Mouse (Mus musculus): ENCODE data around the gene Ppp1r37. TPM values are rescaled to one million over a fixed set of nuclear protein-coding genes. Genes with fewer than 3 reads are reported as not detected.
"Not testable (repeated sequence)": the region's sequence is repeated elsewhere in the genome, so short reads cannot be mapped to it uniquely, and the experiment has no call there.

Gene Ppp1r37
- total RNA-seq, 2 experiments from 2014 or later: 34.8 to 41.4 TPM

DNA sequence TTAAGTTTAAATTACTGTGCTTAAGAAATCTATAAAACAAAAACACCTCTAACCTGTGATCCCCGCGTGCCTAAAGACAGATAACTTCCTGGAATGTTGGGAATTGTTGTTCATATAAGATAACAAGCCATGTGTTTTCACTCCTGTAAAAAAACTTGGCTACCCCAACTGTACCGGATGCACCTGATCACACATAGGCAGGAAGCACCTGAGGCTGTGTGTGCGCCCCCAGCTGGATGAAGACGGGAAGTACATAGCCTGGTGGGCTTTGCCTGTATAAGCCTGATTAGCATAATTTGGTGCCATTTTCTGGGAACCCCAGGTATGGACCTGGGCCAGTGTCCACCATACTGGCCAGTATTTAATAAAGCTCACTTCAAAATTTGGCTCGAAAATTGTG lies 19.3 kb downstream of the Ppp1r37 start:
- no peak for DNase-seq
- intact Hi-C loops (cut with DNase I): no loop called here

DNA sequence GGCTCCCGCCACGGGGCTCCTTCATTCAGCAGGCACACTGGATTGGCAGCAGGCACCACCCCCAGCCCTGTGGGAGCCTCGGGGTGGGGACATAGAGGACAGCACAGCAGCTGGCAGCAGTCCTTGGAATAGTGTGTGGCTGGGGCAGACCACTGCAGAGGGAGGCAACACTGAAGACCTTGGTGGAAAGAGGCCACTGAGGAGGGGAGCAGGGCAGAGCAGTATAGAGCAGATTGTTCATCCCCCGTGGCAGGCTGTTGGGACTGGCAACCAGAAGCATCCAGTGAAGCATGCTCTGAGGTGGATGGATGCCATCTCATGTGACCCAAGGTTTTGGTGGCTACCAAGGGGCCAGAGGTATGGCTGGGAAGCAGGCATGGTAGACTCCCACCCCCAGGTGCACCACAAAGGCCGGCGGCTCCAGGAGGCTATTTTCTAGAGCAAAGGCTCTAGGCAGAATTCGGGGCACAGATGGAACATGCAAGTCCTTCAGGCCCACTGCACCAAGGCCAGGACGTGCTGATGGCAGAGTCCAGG lies 20.7 kb downstream of the Ppp1r37 start:
- DNase-seq: no peak
- intact Hi-C loops (cut with DNase I): no loop called here

DNA sequence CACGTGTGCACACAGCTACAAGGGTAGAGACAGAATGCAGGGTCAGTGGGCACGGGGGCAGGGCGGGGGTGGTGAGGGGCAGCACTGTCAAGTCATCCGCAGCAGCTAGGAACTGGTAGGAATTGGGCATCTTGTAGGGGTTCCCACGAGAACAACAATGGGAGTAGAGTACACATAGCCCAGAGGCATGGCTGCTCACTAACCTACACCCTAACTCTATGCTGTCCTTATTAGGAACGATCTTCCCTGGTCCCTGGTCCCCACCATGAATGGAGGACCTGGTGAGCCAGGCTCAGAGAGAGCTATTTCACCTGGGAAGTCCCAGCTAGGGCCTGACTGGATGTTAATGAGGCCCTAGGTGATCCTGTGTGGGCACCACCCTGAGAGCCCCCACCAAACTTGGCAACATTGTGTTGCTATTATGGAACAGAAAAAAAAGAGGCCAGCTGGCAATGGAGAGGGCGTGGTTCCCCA lies 21.2 kb downstream of the Ppp1r37 start:
- no peak for DNase-seq
- intact Hi-C loops (cut with DNase I): no loop called here

GRCm38 (mm10) chr7:19540771-19541566 lies 21.9 kb downstream of the Ppp1r37 start:
- intact Hi-C loops (cut with DNase I): no loop called here
- DNase-seq: no peak

- DNase-seq: no peak
- intact Hi-C loops (cut with DNase I): no loop called here
Observed at GRCm38 (mm10) chr7:19534676-19535075, 28.2 kb downstream of the Ppp1r37 start.

GRCm38 (mm10) chr7:19532240-19532639 lies 30.6 kb downstream of the Ppp1r37 start:
- DNase-seq: no peak
- intact Hi-C loops (cut with DNase I): no loop called here

DNA sequence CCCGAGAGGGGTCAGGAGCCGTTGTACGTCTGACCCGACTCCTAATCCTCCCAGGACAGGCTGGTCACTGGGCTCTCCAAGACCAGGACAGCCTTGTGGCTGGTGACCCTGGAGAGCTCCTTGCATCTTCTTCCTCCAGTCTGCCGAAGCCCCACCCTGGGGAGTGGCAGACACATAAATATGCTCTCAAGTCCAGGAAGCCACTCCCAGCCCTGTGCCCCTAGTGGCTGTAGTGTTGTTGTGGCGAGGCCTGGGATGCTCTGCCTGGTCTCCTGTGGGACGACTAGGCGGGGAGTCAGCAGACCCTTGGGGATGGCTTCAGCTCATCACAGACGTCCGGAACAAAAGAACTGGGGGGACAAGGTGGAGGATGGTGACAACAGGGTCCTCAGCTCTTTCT lies 31.8 kb downstream of the Ppp1r37 start:
- intact Hi-C loops (cut with DNase I): no loop called here
- DNase-seq: no peak

GRCm38 (mm10) chr7:19525105-19525481 lies 37.8 kb downstream of the Ppp1r37 start:
- intact Hi-C loops (cut with DNase I): no loop called here
- DNase-seq: no peak

DNA sequence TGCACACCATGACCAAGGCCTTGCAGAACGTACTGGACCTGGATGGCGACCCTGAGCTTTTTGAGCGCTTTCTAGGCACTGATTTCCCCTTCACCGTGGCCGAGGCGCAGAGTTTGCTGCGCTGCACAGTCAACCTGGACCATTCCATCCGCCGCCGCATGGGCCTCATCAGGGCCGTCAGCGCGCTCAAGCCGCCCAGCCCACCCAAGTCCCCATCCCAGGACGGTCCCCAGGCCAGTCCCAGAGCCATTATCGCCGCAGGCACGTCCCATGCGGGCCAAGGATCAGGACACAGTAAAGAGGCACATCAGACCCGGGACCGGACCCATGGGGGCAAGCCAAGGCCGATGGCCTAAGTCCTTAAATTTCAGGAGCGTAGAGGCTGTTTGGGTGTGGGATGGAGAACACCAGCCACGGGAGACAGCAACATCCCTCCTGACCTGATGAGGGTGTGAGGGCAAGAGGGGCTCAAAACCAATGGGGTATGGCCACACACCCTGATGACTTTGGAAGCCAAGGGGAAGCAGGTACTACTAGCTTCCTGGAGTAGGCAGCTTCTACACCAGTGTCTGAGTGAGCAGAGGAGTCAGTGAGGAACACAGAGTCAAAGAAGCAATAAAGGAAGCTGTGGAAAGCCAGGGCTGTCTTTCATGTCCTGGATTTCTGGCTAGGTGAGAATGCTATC lies 38.3 kb downstream of the Ppp1r37 start:
- intact Hi-C loops (cut with DNase I): loop anchor here (5.0 kb wide), 1 partner anchor 48 kb away; no protein-coding TSS in a partner anchor
- DNase-seq: no peak

DNA sequence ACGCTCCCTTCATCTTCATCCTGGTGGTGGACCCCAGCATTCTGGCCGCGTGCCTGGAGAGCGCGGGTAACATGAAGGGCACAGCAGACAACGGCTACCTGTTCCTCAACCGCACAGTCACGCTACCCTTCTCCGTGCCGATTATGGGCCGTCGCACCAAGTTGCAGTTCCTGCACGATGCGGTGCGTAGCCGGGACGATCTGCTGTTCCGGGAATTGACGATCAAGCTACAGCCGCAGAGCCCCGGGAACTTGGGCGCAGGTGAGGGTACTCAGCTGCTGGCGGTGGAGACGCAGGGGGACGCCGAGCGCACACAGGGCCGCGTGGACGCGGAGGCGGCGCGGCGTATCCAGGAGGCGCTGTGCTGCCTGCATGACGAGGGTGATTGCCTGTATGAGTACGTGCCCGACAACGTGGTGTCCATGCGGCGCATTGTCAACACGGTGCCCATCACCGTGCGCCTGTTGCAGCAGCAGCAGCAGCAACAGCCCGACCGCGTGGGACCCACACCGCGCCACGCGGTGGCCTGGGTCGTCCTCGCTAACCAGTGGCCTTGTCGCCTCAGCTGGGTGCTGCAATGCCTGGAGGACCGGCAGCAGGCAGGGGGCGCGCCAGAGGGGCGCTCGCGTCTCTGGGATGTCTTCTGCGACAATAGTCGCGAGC lies 39.0 kb downstream of the Ppp1r37 start:
- intact Hi-C loops (cut with DNase I): loop anchor here (5.0 kb wide), 1 partner anchor 48 kb away; no protein-coding TSS in a partner anchor

DNA sequence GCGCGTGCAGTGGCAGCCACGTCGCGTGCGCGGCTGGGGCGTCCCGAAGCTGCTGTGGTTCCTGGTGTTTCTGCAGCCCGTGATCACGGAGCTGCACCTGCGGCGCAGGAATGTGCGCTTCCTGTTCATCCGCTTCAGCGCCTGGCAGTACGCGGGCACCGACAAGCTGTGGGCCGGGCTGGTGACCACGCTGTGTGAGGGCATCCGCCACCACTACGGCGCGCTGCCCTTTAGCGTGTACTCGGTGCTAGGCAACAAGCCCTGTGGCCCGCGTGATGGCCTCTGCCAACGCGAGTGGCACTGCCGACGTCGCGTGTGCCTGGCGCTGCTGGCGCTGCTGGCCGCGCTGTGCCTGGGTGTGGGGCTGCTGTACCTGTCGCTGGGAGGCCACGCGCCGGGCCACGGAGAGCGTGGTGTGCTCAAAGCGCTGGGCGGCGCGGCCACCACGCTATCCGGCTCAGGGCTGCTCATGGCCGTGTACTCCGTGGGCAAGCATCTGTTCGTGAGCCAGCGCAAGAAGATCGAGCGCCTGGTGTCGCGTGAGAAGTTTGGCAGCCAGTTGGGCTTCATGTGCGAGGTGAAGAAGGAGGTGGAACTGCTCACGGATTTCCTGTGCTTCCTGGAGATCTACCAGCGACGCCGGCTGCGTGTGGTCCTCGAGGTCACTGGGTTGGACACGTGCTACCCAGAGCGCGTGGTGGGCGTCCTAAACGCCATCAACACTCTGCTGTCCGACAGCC lies 39.7 kb downstream of the Ppp1r37 start:
- DNase-seq: no peak
- intact Hi-C loops (cut with DNase I): loop anchor here (5.0 kb wide), 1 partner anchor 49 kb away; no protein-coding TSS in a partner anchor

More for the DNA sequence above, 39.0 kb downstream of the Ppp1r37 start:
- DNase-seq: peak; percentile 29 to 40

DNA sequence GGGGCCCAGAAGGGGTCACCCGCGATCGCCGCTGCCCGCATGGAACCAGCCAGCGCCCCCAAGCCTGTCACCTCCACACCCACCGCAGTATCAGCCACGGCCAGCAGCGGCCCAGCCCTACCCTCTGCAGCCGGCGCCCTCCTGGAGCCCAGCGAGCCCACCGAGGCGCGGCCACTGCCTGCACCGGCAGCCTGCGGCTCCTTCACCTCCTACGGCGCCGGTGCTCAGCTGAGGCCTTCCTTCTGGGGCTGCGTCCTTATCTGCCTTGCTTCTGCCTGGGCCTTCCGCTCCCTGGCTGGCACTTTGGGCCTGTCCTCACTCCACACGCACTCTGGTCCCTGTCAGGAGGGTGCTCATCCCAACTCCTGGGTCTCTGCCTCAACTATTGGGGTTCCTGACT lies 42.8 kb downstream of the Ppp1r37 start:
- no peak for DNase-seq
- intact Hi-C loops (cut with DNase I): loop anchor here (5.0 kb wide), 1 partner anchor 52 kb away; no protein-coding TSS in a partner anchor

- intact Hi-C loops (cut with DNase I): loop anchor here (5.0 kb wide), 2 partner anchors 76 to 111 kb away; no protein-coding TSS in a partner anchor
- DNase-seq: no peak
Observed at GRCm38 (mm10) chr7:19517652-19518365, 45.1 kb downstream of the Ppp1r37 start, which contains the start of gene Nkpd1. Nkpd1 (plus strand) TSS chr7:19517838.

DNA sequence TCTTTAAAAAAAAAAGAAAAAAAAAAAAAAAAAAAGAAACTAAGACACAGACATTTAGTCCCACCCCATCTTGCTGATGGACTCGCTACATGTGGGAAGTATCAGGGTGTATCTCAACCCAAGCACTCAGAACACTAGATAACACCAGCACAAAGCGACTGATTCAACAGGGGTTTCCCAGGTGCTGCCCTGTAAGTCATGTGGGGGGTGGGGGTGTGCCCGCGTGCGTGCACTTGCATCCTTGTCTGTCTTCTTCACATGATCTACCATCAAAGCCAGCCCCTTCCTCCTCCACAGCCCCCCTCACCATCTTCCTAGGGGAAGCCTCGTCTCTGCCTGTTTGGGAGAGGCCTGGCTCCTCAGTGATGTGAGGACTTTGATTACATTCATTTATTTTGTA lies 50.5 kb downstream of the Ppp1r37 start:
- intact Hi-C loops (cut with DNase I): no loop called here
- DNase-seq: no peak

DNA sequence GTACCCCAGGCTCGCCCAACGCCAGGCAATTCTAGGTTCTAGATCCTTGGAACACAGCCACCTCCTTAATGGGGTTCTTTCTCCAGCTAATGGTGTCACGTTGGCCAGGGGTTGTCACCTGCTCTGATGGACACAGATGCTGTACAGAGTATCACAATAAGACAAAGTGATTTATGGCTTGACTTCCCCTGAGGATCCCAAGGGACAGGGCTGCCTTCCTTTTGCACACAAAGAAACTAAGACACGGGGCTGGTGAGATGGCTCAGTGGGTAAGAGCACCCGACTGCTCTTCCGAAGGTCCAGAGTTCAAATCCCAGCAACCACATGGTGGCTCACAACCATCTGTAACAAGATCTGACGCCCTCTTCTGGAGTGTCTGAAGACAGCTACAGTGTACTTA lies 50.9 kb downstream of the Ppp1r37 start:
- DNase-seq; intact Hi-C loops (cut with DNase I): not testable (repeated sequence)

- intact Hi-C loops (cut with DNase I): loop anchor here (5.0 kb wide), 1 partner anchor 63 kb away; no protein-coding TSS in a partner anchor
Observed at GRCm38 (mm10) chr7:19509786-19510185, 53.1 kb downstream of the Ppp1r37 start.

DNA sequence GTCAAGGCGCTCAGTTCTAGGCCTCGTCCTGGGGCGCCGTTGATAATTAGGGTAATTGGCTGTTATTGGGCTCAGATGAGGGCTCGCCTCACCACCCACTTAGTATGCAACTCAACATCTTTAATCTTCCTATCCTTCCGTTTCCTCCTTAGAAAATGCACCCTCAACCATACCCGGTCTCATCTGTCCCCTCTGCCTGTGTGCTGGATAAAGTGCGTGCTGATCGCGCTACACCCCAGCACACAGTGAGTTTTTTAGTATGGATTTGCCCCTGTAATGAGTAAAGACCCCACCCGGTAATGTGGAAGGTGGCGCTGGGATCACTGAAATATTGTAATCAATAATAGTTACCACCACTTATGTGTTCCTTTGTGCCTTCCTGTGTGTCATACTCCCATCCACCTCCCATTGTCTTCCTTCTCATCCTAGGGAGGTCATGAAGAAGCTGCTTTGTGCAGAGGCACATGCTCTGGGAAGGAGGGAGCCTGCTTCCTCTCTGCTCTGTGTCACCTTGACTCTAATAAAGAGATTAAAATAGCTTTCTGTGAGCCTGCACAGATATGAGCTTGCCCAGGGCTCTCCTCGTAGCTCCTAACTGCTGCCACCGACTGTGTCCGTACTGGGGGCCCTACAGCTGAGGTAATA lies 53.8 kb downstream of the Ppp1r37 start:
- intact Hi-C loops (cut with DNase I): loop anchor here (5.0 kb wide), 1 partner anchor 63 kb away; no protein-coding TSS in a partner anchor
- DNase-seq: no peak

More at GRCm38 (mm10) chr7:19509786-19510185, 53.1 kb downstream of the Ppp1r37 start:
- DNase-seq: no peak

GRCm38 (mm10) chr7:19508150-19508923 lies 54.5 kb downstream of the Ppp1r37 start, which contains the start of the genes Bloc1s3 and Trappc6a:
Bloc1s3 (minus strand) TSS chr7:19508367.
Trappc6a (plus strand) TSS chr7:19508395.
- DNase-seq: peak; percentile 88 to 90
- intact Hi-C loops (cut with DNase I): loop anchor here (5.0 kb wide), 1 partner anchor 64 kb away; no protein-coding TSS in a partner anchor

All from gastrocnemius, postnatal 36 days (tissue).